Mouse (Mus musculus): ENCODE data around the gene Ei24. TPM values are rescaled to one million over a fixed set of nuclear protein-coding genes. Genes with fewer than 3 reads are reported as not detected.

Ei24 gene
- polyA plus RNA-seq (2015; fragmentation: Nextera tagmentation; extraction: Ambion mirVana), result 116 and 117 TPM in 2 replicates

GRCm38 (mm10) chr9:36796781-36797555 is at the start of gene Ei24:
Gene Ei24 (minus strand): TSS chr9:36797393.

GRCm38 (mm10) chr9:36821644-36822000 is 24.4 kb upstream of the Ei24 start, which contains the start of gene Fez1:
Gene Fez1 (plus strand): TSS chr9:36821864.

GRCm38 (mm10) chr9:36767203-36768143 is 29.7 kb downstream of the Ei24 start, which contains the start of gene Stt3a:
Gene Stt3a (minus strand): TSS chr9:36767679.

Other genes starting within 250 kb of the Ei24 start
- gene Gm17689, start 214.8 kb downstream of the Ei24 start, polyA plus RNA-seq (2015; fragmentation: Nextera tagmentation; extraction: Ambion mirVana), result not detected in 2 replicates
- not detected in 2 replicates for gene A630095E13Rik, start 154.0 kb downstream of the Ei24 start, polyA plus RNA-seq (2015; fragmentation: Nextera tagmentation; extraction: Ambion mirVana)
- not detected in 2 replicates for gene Acrv1, start 104.2 kb downstream of the Ei24 start, polyA plus RNA-seq (2015; fragmentation: Nextera tagmentation; extraction: Ambion mirVana)
- 5.1 and 5.6 TPM in 2 replicates for gene Chek1, start 70.3 kb downstream of the Ei24 start, polyA plus RNA-seq (2015; fragmentation: Nextera tagmentation; extraction: Ambion mirVana)
- gene Stt3a, start 29.7 kb downstream of the Ei24 start, polyA plus RNA-seq (2015; fragmentation: Nextera tagmentation; extraction: Ambion mirVana), result 62.2 and 74.9 TPM in 2 replicates
- gene Fez1, start 24.5 kb upstream of the Ei24 start, polyA plus RNA-seq (2015; fragmentation: Nextera tagmentation; extraction: Ambion mirVana), result 520 and 531 TPM in 2 replicates